Comparison of ENCODE assay signal across 28 mouse cellular contexts in genomic region chr16:90008504-90008903, GRCm38 (mm10).
A peak's percentile ranks its signal among the peaks of the same experiment; 100 is the strongest.
DNase-seq lines count a peak whose midpoint lies in the region; ATAC-seq and TF ChIP-seq lines count a peak whose summit lies in the region.
"Had no signal": no experiment of that assay in that cellular context is flagged by ENCODE, and none has a peak within 500 bp of the region (broad histone marks: within the 10 kb centered on the region; RNA-seq: fewer than 3 reads in every experiment).

No protein-coding gene starts in this region.

- no peaks in the 10 kb centered on the region for H3K36me3 ChIP-seq in heart, postnatal 0 days (replicated peaks; ENCODE audit: control insufficient read depth, insufficient read depth, low read length)
- no peaks in the 10 kb centered on the region for H3K36me3 ChIP-seq in lung, embryonic 14.5 days (ENCODE audit: insufficient read depth)
- no peaks in the 10 kb centered on the region for H3K36me3 ChIP-seq in stomach, postnatal 0 days (ENCODE audit: control insufficient read depth, insufficient read depth, low read length)
- H3K36me3 ChIP-seq: heart, embryonic 13.5 days; midbrain, embryonic 15.5 days; neural tube, embryonic 13.5 days; stomach, embryonic 15.5 days had no signal

- WGBS in heart, postnatal 0 days = 68% methylated on average over 6 of the region's 6 CpGs
- 79% methylated on average over 6 of the region's 6 CpGs for WGBS in lung, embryonic 14.5 days
- WGBS in stomach, postnatal 0 days = 85% methylated on average over 6 of the region's 6 CpGs

- no peak for TF ChIP-seq POLR2A in brain, embryonic 14.5 days (IDR thresholded peaks at IDR 0.05; ENCODE audit: borderline replicate concordance, extremely low read depth, insufficient read depth, insufficient read length, poor library complexity, severe bottlenecking)

- no peak for TF ChIP-seq EP300 in heart, postnatal 0 days (IDR thresholded peaks at IDR 0.05; ENCODE audit: low read depth)
- no peak for TF ChIP-seq EP300 in stomach, postnatal 0 days (optimal IDR thresholded peaks at IDR 0.05)

- no peaks in the 10 kb centered on the region for H3K4me1 ChIP-seq in heart, postnatal 0 days (ENCODE audit: control insufficient read depth, insufficient read depth)
- H3K4me1 ChIP-seq in lung, embryonic 14.5 days (ENCODE audit: insufficient read depth) = no peaks in the 10 kb centered on the region
- H3K4me1 ChIP-seq in stomach, postnatal 0 days (replicated peaks; ENCODE audit: control insufficient read depth, insufficient read depth) = no peaks in the 10 kb centered on the region

- no peaks in the 10 kb centered on the region for H3K27me3 ChIP-seq in heart, postnatal 0 days (ENCODE audit: control insufficient read depth, insufficient read depth, low read length)
- no peaks in the 10 kb centered on the region for H3K27me3 ChIP-seq in lung, embryonic 14.5 days (ENCODE audit: insufficient read depth, low read length)
- H3K27me3 ChIP-seq in stomach, postnatal 0 days (ENCODE audit: control insufficient read depth, insufficient read depth, low read length) = no peaks in the 10 kb centered on the region
- H3K27me3 ChIP-seq: heart, embryonic 13.5 days; midbrain, embryonic 15.5 days; neural tube, embryonic 13.5 days; stomach, embryonic 15.5 days had no signal

- no peaks in the 10 kb centered on the region for H3K9me3 ChIP-seq in heart, postnatal 0 days (replicated peaks; ENCODE audit: control insufficient read depth, low read length)
- peaks cover 3% of the 10 kb centered on the region; the same call in 1 of the 2 replicates for H3K9me3 ChIP-seq in lung, embryonic 14.5 days (ENCODE audit: low read depth, low read length)
- H3K9me3 ChIP-seq in stomach, postnatal 0 days (ENCODE audit: control insufficient read depth, low read length) = no peaks in the 10 kb centered on the region
- H3K9me3 ChIP-seq: heart, embryonic 13.5 days; midbrain, embryonic 15.5 days; stomach, embryonic 15.5 days had no signal

- H3K9ac ChIP-seq in heart, postnatal 0 days (replicated peaks; ENCODE audit: low read depth, low read length) = no peak overlapping the region
- H3K9ac ChIP-seq in lung, embryonic 14.5 days = no peak overlapping the region
- H3K9ac ChIP-seq in stomach, postnatal 0 days (ENCODE audit: low read length) = no peak overlapping the region
- H3K9ac ChIP-seq: heart, embryonic 13.5 days; liver, postnatal 0 days; midbrain, embryonic 15.5 days; neural tube, embryonic 13.5 days; stomach, embryonic 15.5 days had no signal

- no peak overlapping the region for H3K27ac ChIP-seq in heart, postnatal 0 days (ENCODE audit: low read depth)
- H3K27ac ChIP-seq in lung, embryonic 14.5 days (ENCODE audit: low read depth) = no peak overlapping the region
- H3K27ac ChIP-seq in stomach, postnatal 0 days (replicated peaks) = no peak overlapping the region
- H3K27ac ChIP-seq: heart, embryonic 13.5 days; midbrain, embryonic 15.5 days; neural tube, embryonic 13.5 days; stomach, embryonic 15.5 days had no signal

- intact Hi-C loops in heart, postnatal 14 days (cut with DNase I) = no loop called here

- TF ChIP-seq CTCF in heart, postnatal 0 days (IDR thresholded peaks at IDR 0.05; ENCODE audit: low read depth) = peak; percentile 26; the same call in 1 of the 2 replicates
- TF ChIP-seq CTCF in lung, embryonic 14.5 days (IDR thresholded peaks at IDR 0.05; ENCODE audit: low read depth) = peak; percentile 18; the same call in 1 of the 2 replicates
- peak; percentile 28; the same call in 1 of the 2 replicates for TF ChIP-seq CTCF in brain, embryonic 14.5 days (IDR thresholded peaks at IDR 0.05; ENCODE audit: borderline replicate concordance, extremely low read depth, insufficient read depth, insufficient read length)
- TF ChIP-seq CTCF in stomach, postnatal 0 days (IDR thresholded peaks at IDR 0.05; ENCODE audit: low read depth) = peak; percentile 42

- H3K4me3 ChIP-seq in heart, postnatal 0 days (ENCODE audit: low read depth, low read length) = no peak overlapping the region
- H3K4me3 ChIP-seq in lung, embryonic 14.5 days (ENCODE audit: low read depth, low read length) = no peak overlapping the region
- H3K4me3 ChIP-seq in stomach, postnatal 0 days (ENCODE audit: low read depth, low read length) = no peak overlapping the region
- H3K4me3 ChIP-seq: heart, embryonic 13.5 days; midbrain, embryonic 15.5 days; myocyte; neural tube, embryonic 13.5 days; stomach, embryonic 15.5 days had no signal

- H3K4me2 ChIP-seq in heart, postnatal 0 days (ENCODE audit: low read depth, low read length) = no peak overlapping the region
- H3K4me2 ChIP-seq in lung, embryonic 14.5 days = no peak overlapping the region
- H3K4me2 ChIP-seq in stomach, postnatal 0 days (replicated peaks; ENCODE audit: low read depth) = no peak overlapping the region
- H3K4me2 ChIP-seq: heart, embryonic 13.5 days; liver, embryonic 11.5 days; midbrain, embryonic 15.5 days; neural tube, embryonic 13.5 days; stomach, embryonic 15.5 days had no signal

- 0 out of 2 replicates have a peak, but pooled peaks have one; percentile 41 for ATAC-seq in heart, postnatal 0 days (ENCODE audit: insufficient read depth, low read depth)
- ATAC-seq in lung, embryonic 14.5 days (ENCODE audit: insufficient read depth) = 0 out of 2 replicates have a peak, but pooled peaks have one; percentile 21
- no peak for ATAC-seq in stomach, postnatal 0 days (ENCODE audit: low FRiP score, low TSS enrichment)
- ATAC-seq: activated CD4-positive, CD25-positive, alpha-beta regulatory T cell, adult 4 months; forebrain, embryonic 14.5 days; hindbrain, embryonic 16.5 days; intestine, embryonic 16.5 days; liver, postnatal 0 days; midbrain, embryonic 15.5 days had no signal

- DNase-seq in heart, postnatal 0 days (ENCODE audit: low spot score) = no peak
- no peak for DNase-seq in heart, postnatal 14 days
- no peak for DNase-seq in lung, embryonic 14.5 days
- DNase-seq in lung, postnatal 10 days = no peak
- DNase-seq in brain, embryonic 14.5 days (ENCODE audit: low read depth) = no peak
- DNase-seq in stomach, postnatal 0 days (ENCODE audit: low spot score) = no peak
- DNase-seq in adrenal gland, adult 8-10 months = no peak
- DNase-seq: adrenal gland, postnatal 10 days; B cell, adult 2 months; cerebellum, adult 9-10 months; gastrocnemius, postnatal 14 days; heart, adult 18-20 months; heart, postnatal 36 days; kidney, postnatal 36 days; layer of hippocampus, adult 9-11 months; left cerebral cortex, postnatal 4 days; liver, postnatal 0 days; thymus, adult 2 months had no signal
